ENCODE assay signal across 11 mouse cellular contexts in genomic region chr19:20389245-20389644, GRCm38 (mm10). TPM values are rescaled to one million over a fixed set of nuclear protein-coding genes. Genes with fewer than 3 reads are reported as not detected.
A peak's percentile ranks its signal among the peaks of the same experiment; 100 is the strongest.
DNase-seq lines count a peak whose midpoint lies in the region; ATAC-seq and TF ChIP-seq lines count a peak whose summit lies in the region.
"Had no signal": no experiment of that assay in that cellular context is flagged by ENCODE, and none has a peak within 500 bp of the region (broad histone marks: within the 10 kb centered on the region; RNA-seq: fewer than 3 reads in every experiment).

No protein-coding gene starts in this region.

- 68% methylated on average over 6 of the region's 6 CpGs for WGBS in lung, embryonic 14.5 days
- 42% methylated on average over 6 of the region's 6 CpGs for whole genome bisulfite sequencing in lung, postnatal 0 days
- 42% methylated on average over 6 of the region's 6 CpGs for WGBS in stomach, postnatal 0 days
- WGBS in midbrain, embryonic 13.5 days, result 88% methylated on average over 6 of the region's 6 CpGs
- WGBS in hindbrain, postnatal 0 days, result 88% methylated on average over 6 of the region's 6 CpGs

- H3K9me3 ChIP-seq in lung, embryonic 14.5 days (ENCODE audit: low read depth, low read length), result no peaks in the 10 kb centered on the region
- no peaks in the 10 kb centered on the region for H3K9me3 ChIP-seq in lung, postnatal 0 days (ENCODE audit: low read length)
- no peaks in the 10 kb centered on the region for H3K9me3 ChIP-seq in stomach, postnatal 0 days (ENCODE audit: control insufficient read depth, low read length)
- no peaks in the 10 kb centered on the region for H3K9me3 ChIP-seq in midbrain, embryonic 13.5 days
- no peaks in the 10 kb centered on the region for H3K9me3 ChIP-seq in hindbrain, postnatal 0 days (ENCODE audit: low read length)
- H3K9me3 ChIP-seq: embryonic facial prominence, embryonic 12.5 days had no signal

- no peak for TF ChIP-seq EP300 in lung, postnatal 0 days (IDR thresholded peaks at IDR 0.05)
- TF ChIP-seq EP300 in stomach, postnatal 0 days (optimal IDR thresholded peaks at IDR 0.05), result no peak

- H3K27ac ChIP-seq in lung, embryonic 14.5 days (ENCODE audit: low read depth), result no peak overlapping the region
- peak overlapping the region; percentile 75 for H3K27ac ChIP-seq in lung, postnatal 0 days (ENCODE audit: low read length)
- H3K27ac ChIP-seq in stomach, postnatal 0 days (replicated peaks), result 0 out of 2 replicates have a peak overlapping the region, but pooled peaks have one; percentile 26
- H3K27ac ChIP-seq in midbrain, embryonic 13.5 days, result no peak overlapping the region
- no peak overlapping the region for H3K27ac ChIP-seq in hindbrain, postnatal 0 days

- DNase-seq in heart, adult 18-20 months, result peak; percentile 4 to 11
- no peak for DNase-seq in heart, adult 11 months
- DNase-seq in lung, embryonic 14.5 days, result no peak
- no peak for DNase-seq in lung, postnatal 4 days
- DNase-seq in lung, postnatal 0 days (ENCODE audit: low spot score), result peak; percentile 67
- DNase-seq in stomach, postnatal 0 days (ENCODE audit: low spot score), result no peak
- no peak for DNase-seq in hindbrain, postnatal 0 days (ENCODE audit: low spot score)
- DNase-seq: gastrocnemius, postnatal 10 days had no signal

- TF ChIP-seq CTCF in lung, embryonic 14.5 days (IDR thresholded peaks at IDR 0.05; ENCODE audit: low read depth), result no peak
- no peak for TF ChIP-seq CTCF in lung, postnatal 0 days (IDR thresholded peaks at IDR 0.05)
- TF ChIP-seq CTCF in stomach, postnatal 0 days (IDR thresholded peaks at IDR 0.05; ENCODE audit: low read depth), result no peak
- no peak for TF ChIP-seq CTCF in hindbrain, postnatal 0 days (IDR thresholded peaks at IDR 0.05; ENCODE audit: low read depth)

- no peaks in the 10 kb centered on the region for H3K27me3 ChIP-seq in lung, embryonic 14.5 days (ENCODE audit: insufficient read depth, low read length)
- H3K27me3 ChIP-seq in lung, postnatal 0 days (replicated peaks; ENCODE audit: insufficient read depth, low read length), result no peaks in the 10 kb centered on the region
- H3K27me3 ChIP-seq in stomach, postnatal 0 days (ENCODE audit: control insufficient read depth, insufficient read depth, low read length), result no peaks in the 10 kb centered on the region
- H3K27me3 ChIP-seq in midbrain, embryonic 13.5 days, result no peaks in the 10 kb centered on the region
- H3K27me3 ChIP-seq in hindbrain, postnatal 0 days (ENCODE audit: insufficient read depth, low read length), result no peaks in the 10 kb centered on the region
- H3K27me3 ChIP-seq: embryonic facial prominence, embryonic 12.5 days had no signal

- H3K4me3 ChIP-seq in lung, embryonic 14.5 days (ENCODE audit: low read depth, low read length), result 0 out of 2 replicates have a peak overlapping the region, but pooled peaks have one; percentile 25
- peak overlapping the region; percentile 37 for H3K4me3 ChIP-seq in lung, postnatal 0 days (ENCODE audit: low read depth, low read length)
- peak overlapping the region; percentile 38 for H3K4me3 ChIP-seq in stomach, postnatal 0 days (ENCODE audit: low read depth, low read length)
- no peak overlapping the region for H3K4me3 ChIP-seq in midbrain, embryonic 13.5 days (replicated peaks)
- no peak overlapping the region for H3K4me3 ChIP-seq in hindbrain, postnatal 0 days (ENCODE audit: low read length)
- H3K4me3 ChIP-seq: embryonic facial prominence, embryonic 12.5 days had no signal

- no peaks in the 10 kb centered on the region for H3K36me3 ChIP-seq in lung, embryonic 14.5 days (ENCODE audit: insufficient read depth)
- no peaks in the 10 kb centered on the region for H3K36me3 ChIP-seq in lung, postnatal 0 days (ENCODE audit: insufficient read depth, low read length)
- no peaks in the 10 kb centered on the region for H3K36me3 ChIP-seq in stomach, postnatal 0 days (ENCODE audit: control insufficient read depth, insufficient read depth, low read length)
- no peaks in the 10 kb centered on the region for H3K36me3 ChIP-seq in midbrain, embryonic 13.5 days
- H3K36me3 ChIP-seq in hindbrain, postnatal 0 days (ENCODE audit: insufficient read depth, low read length), result no peaks in the 10 kb centered on the region
- H3K36me3 ChIP-seq: embryonic facial prominence, embryonic 12.5 days had no signal

- H3K4me1 ChIP-seq in lung, embryonic 14.5 days (ENCODE audit: insufficient read depth), result no peaks in the 10 kb centered on the region
- no peaks in the 10 kb centered on the region for H3K4me1 ChIP-seq in lung, postnatal 0 days (ENCODE audit: insufficient read depth, low read depth, low read length)
- no peaks in the 10 kb centered on the region for H3K4me1 ChIP-seq in stomach, postnatal 0 days (replicated peaks; ENCODE audit: control insufficient read depth, insufficient read depth)
- H3K4me1 ChIP-seq in midbrain, embryonic 13.5 days (replicated peaks), result no peaks in the 10 kb centered on the region
- no peaks in the 10 kb centered on the region for H3K4me1 ChIP-seq in hindbrain, postnatal 0 days (ENCODE audit: insufficient read depth, low read length)
- H3K4me1 ChIP-seq: embryonic facial prominence, embryonic 12.5 days had no signal

- peak overlapping the region; percentile 41 for H3K4me2 ChIP-seq in lung, embryonic 14.5 days
- H3K4me2 ChIP-seq in lung, postnatal 0 days (replicated peaks; ENCODE audit: low read depth, low read length), result peak overlapping the region; percentile 49
- H3K4me2 ChIP-seq in stomach, postnatal 0 days (replicated peaks; ENCODE audit: low read depth), result peak overlapping the region; percentile 42
- no peak overlapping the region for H3K4me2 ChIP-seq in midbrain, embryonic 13.5 days (replicated peaks)
- no peak overlapping the region for H3K4me2 ChIP-seq in hindbrain, postnatal 0 days (ENCODE audit: low read depth, low read length)
- H3K4me2 ChIP-seq: embryonic facial prominence, embryonic 12.5 days had no signal

- no peak overlapping the region for H3K9ac ChIP-seq in lung, embryonic 14.5 days
- peak overlapping the region; percentile 12 for H3K9ac ChIP-seq in lung, postnatal 0 days (replicated peaks; ENCODE audit: low read depth)
- H3K9ac ChIP-seq in stomach, postnatal 0 days (ENCODE audit: low read length), result peak overlapping the region; percentile 43
- no peak overlapping the region for H3K9ac ChIP-seq in midbrain, embryonic 13.5 days (replicated peaks)
- no peak overlapping the region for H3K9ac ChIP-seq in hindbrain, postnatal 0 days (replicated peaks; ENCODE audit: low read length)
- H3K9ac ChIP-seq: embryonic facial prominence, embryonic 12.5 days had no signal

- ATAC-seq in lung, embryonic 14.5 days (ENCODE audit: insufficient read depth), result no peak
- ATAC-seq in lung, postnatal 0 days, result peak; percentile 56
- ATAC-seq in stomach, postnatal 0 days (ENCODE audit: low FRiP score, low TSS enrichment), result 0 out of 2 replicates have a peak, but pooled peaks have one; percentile 25
- ATAC-seq in midbrain, embryonic 13.5 days, result no peak
- ATAC-seq in hindbrain, postnatal 0 days, result no peak
- ATAC-seq: midbrain, embryonic 16.5 days had no signal

RNA-seq across cellular contexts. Expression of gene Anxa1, which starts 1.5 kb away (rescaled TPM):
- total RNA-seq in heart, adult 18-20 months (2021), result 10 to 100 TPM; 17.3 to 19.3 TPM
- 91.5 and 111 TPM in 2 replicates for polyA plus RNA-seq in lung, embryonic 14.5 days (2014; fragmentation: Nextera tagmentation; extraction: Ambion mirVana)
- 505 and 526 TPM in 2 replicates for polyA plus RNA-seq in lung, postnatal 0 days (2015; fragmentation: Nextera tagmentation; extraction: Ambion mirVana)
- 666 and 760 TPM in 2 replicates for polyA plus RNA-seq in stomach, postnatal 0 days (2015; fragmentation: Nextera tagmentation; extraction: Ambion mirVana)
- 3.0 and 5.6 TPM in 2 replicates for polyA plus RNA-seq in midbrain, embryonic 13.5 days (2015; fragmentation: Nextera tagmentation; extraction: Ambion mirVana)
- total RNA-seq in hindbrain, postnatal 0 days (2014; rRNA removed), result 4.8 and 10.8 TPM in 2 replicates
- 14.6 and 18.6 TPM in 2 replicates for polyA plus RNA-seq in hindbrain, postnatal 0 days (2015; fragmentation: Nextera tagmentation; extraction: Ambion mirVana)

Comparison
In these comparisons a context has a peak if more than half of its experiments do, and no peak if none do; other contexts are left out.
1. DNase-seq: peak in heart, adult 18-20 months (2 of 2) and lung, postnatal 0 days (single experiment); none in heart, adult 11 months (single experiment), lung, embryonic 14.5 days (single experiment), lung, postnatal 4 days (0 of 2), stomach, postnatal 0 days (single experiment) and hindbrain, postnatal 0 days (single experiment).
2. ATAC-seq: peak in lung, postnatal 0 days (single experiment) and stomach, postnatal 0 days (single experiment); none in lung, embryonic 14.5 days (single experiment), midbrain, embryonic 13.5 days (single experiment) and hindbrain, postnatal 0 days (single experiment).
3. H3K27ac ChIP-seq: peak in lung, postnatal 0 days (single experiment) and stomach, postnatal 0 days (single experiment); none in lung, embryonic 14.5 days (single experiment), midbrain, embryonic 13.5 days (single experiment) and hindbrain, postnatal 0 days (single experiment).
4. H3K9ac ChIP-seq: peak in lung, postnatal 0 days (single experiment) and stomach, postnatal 0 days (single experiment); none in lung, embryonic 14.5 days (single experiment), midbrain, embryonic 13.5 days (single experiment) and hindbrain, postnatal 0 days (single experiment).
5. H3K4me2 ChIP-seq: peak in lung, embryonic 14.5 days (single experiment), lung, postnatal 0 days (single experiment) and stomach, postnatal 0 days (single experiment); none in midbrain, embryonic 13.5 days (single experiment) and hindbrain, postnatal 0 days (single experiment).
6. H3K4me3 ChIP-seq: peak in lung, embryonic 14.5 days (single experiment), lung, postnatal 0 days (single experiment) and stomach, postnatal 0 days (single experiment); none in midbrain, embryonic 13.5 days (single experiment) and hindbrain, postnatal 0 days (single experiment).